Mouse (Mus musculus) T-cell, adult 2 months (primary cell): ENCODE results near the gene Ddr2.

Experiments
- DNase-seq: peaks from one replicate; pipeline ENCODE4 v3.0.0; 2022; ENCODE audit warnings: low spot score

Gene Ddr2

GRCm38 (mm10) chr1:169948280-169948679 lies 162.3 kb downstream of the Ddr2 start:
- DNase-seq: no peak

- no peak for DNase-seq
These were observed 162.9 kb downstream of the Ddr2 start for GRCm38 (mm10) chr1:169947654-169948053.

- DNase-seq: no peak
These were observed 164.6 kb downstream of the Ddr2 start for GRCm38 (mm10) chr1:169946004-169946403.

DNA sequence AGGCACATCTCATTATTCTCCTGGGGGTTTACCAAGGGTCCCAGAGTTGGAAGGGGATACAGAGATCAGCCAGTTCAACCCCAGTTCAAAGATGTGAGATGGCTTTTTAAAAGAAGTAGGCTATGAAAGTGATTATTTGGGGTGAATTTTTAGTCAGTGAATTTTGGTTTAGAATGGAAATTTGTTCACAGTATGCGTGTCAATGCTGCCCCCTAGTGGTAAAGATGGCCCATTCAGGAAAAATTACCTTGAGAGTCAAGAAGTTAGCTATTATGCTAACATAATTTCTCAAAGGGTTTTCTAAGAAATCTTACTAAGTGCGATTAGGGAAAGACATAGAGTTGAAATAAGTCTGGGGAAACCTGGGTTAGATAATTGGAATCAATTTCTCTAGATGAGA lies 171.2 kb downstream of the Ddr2 start:
- peak; percentile 16 for DNase-seq

DNA sequence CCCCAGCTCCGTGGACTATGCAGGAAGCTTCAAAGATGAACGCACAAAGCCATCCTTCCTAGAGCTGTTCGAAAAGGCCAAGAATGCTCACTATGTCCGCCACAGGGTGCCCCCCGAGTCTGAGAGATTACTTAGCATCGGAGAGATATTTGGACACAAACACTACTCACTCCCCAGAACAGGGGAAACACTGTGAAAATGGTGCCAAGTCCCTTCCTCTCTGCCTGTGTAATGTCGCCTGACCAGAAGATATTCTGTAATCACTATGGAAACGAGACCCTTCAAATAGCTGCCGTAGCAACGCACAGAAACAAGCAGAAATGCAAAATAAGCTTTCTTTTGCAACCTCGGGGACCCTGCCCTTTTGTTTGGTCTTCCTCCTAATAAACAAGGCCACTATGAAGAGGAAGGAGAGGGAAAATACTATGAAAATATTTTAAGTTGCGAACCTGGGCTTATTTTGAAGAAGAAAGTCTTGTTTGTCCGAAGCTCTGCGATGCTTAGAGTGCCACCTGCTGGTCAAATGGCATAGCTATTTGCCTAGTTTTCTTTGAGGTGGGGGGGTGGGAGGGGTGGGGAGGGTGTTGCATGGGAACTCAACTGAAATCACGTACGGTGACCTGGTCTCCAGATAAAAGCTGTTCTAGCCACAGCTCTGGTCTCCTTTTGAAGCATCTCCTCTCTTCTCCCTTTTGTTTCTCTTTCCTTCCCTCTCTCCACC lies 176.4 kb downstream of the Ddr2 start:
- DNase-seq: peak; percentile 8

GRCm38 (mm10) chr1:169932122-169932746 lies 178.3 kb downstream of the Ddr2 start:
- no peak for DNase-seq

DNA sequence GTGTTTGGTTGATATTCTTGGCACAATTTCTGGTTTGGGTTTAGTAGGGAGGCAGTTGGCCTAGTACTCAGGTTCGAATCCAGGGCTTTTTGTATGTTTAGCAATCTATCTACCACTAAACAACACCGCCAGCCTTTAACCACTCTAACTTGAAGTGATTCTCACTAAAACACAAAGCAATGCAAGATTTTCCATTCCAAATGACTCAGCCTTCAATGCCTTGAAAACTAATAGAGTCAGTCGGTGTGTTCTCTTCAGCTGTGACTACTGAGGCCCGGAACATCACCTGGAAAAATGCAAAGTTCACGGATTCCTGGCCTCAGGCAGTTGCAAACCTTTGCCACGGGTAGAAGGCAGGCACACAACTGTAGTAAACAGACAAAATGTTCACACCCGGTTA lies 178.9 kb downstream of the Ddr2 start:
- DNase-seq: no peak

DNA sequence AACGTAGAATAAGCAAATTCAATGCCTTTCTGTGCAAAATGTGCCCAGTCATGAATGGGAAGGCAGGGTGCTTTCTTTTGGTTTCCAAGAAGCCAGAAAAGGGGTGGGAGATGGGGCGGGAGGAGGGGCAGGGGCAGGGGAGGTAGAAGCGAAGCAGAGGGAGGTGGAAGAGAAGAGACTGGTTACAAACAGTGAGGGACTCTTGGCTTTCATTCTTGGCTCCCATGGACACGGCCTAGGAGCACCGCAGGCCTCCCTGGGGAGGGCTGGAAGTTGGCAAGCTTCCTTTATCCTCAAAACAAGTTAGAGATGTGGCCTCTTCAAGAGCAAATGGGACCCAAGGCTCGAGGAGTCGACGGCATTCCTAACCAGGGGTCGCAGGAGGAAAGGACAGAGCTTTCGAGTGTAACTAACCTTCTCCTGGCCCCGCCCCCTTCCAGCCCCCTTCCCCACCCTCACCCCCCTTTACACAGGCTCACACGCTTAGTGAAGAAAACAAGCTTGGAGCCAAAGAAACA lies 182.0 kb downstream of the Ddr2 start, which contains the start of gene Ccdc190:
Gene Ccdc190, plus strand, starts transcription at position 195 of the 518 bp plus-strand sequence.
- DNase-seq: no peak

GRCm38 (mm10) chr1:169927753-169928369 lies 182.7 kb downstream of the Ddr2 start:
- DNase-seq: no peak

DNA sequence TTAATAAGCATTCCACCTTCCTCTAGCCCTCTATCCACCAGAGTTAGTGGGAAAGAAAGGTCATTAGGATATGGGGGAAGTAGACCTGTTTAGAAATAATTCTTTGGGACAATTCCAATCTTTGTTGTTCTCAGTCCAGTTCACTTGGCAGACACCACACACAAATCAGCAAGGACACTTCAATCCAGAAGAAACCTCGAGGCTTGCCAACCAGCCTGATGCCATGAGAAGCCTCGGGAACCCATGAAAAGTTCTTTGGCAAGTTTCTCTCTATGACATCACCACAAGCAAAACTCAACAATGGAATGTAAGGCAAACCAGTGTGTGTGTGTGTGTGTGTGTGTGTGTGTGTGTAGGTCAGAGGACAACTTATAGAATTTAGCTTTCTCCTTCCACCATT lies 186.0 kb downstream of the Ddr2 start:
- DNase-seq: no peak
